Mouse (Mus musculus): ENCODE measurements around the gene Asl.

GRCm38 (mm10) chr5:130078096-130078833 is 49.2 kb upstream of the Asl start:
- TF ChIP-seq CTCF (IDR thresholded peaks at IDR 0.05; ENCODE audit: control insufficient read depth, insufficient read depth, low read length) = no peak
- TF ChIP-seq POLR2A (IDR thresholded peaks at IDR 0.05; ENCODE audit: borderline replicate concordance, control insufficient read depth, low read depth, low read length) = no peak
